Mouse (Mus musculus) heart, adult 2 months (tissue): ENCODE measurements around the gene Capn8. TPM values are rescaled to one million over a fixed set of nuclear protein-coding genes. Genes with fewer than 3 reads are reported as not detected.

Experiments
- DNase-seq, 2 experiments: peaks; one replicate each; pipeline ENCODE4 v3.0.0; 2021
- H3K27ac ChIP-seq: fragments of 200-600 bp; 2 replicates; pipeline ENCODE4 v1.8.1; 2022
- H3K27me3 ChIP-seq: fragments of 200-500 bp; 2 replicates; pipeline ENCODE4 v1.6.1; 2012; ENCODE audit warnings: mild to moderate bottlenecking, low read length, inconsistent platforms, mixed read lengths; ENCODE audit not compliant: control insufficient read depth, insufficient read depth
- H3K36me3 ChIP-seq: fragments of 200-500 bp; 2 replicates; pipeline ENCODE4 v1.6.1; 2012; ENCODE audit warnings: low read length, inconsistent platforms; ENCODE audit not compliant: control insufficient read depth, insufficient read depth
- H3K4me1 ChIP-seq: fragments of 200-500 bp; 2 replicates; pipeline ENCODE4 v1.6.1; 2011; ENCODE audit warnings: low read length; ENCODE audit not compliant: control insufficient read depth, insufficient read depth
- H3K4me3 ChIP-seq: fragments of 200-600 bp; 2 replicates; pipeline ENCODE4 v1.8.1; 2022
- H3K79me2 ChIP-seq: fragments of 200-500 bp; replicated peaks from 2 replicates; pipeline ENCODE4 v1.6.1; 2012; ENCODE audit warnings: mild to moderate bottlenecking, inconsistent platforms, low read length, moderate library complexity, mixed read lengths; ENCODE audit not compliant: control insufficient read depth, insufficient read depth
- H3K9ac ChIP-seq: fragments of 200-500 bp; 2 replicates; pipeline ENCODE4 v1.6.1; 2012; ENCODE audit warnings: low read depth, mild to moderate bottlenecking, control low read depth, inconsistent platforms, low read length, mixed read lengths
- CTCF ChIP-seq: fragments of 200-600 bp; IDR thresholded peaks from 2 replicates; pipeline ENCODE4 v1.8.1; 2022; ENCODE audit warnings: antibody characterized with exemption, mild to moderate bottlenecking, moderate library complexity
- EP300 ChIP-seq: fragments of 200-500 bp; IDR thresholded peaks from 2 replicates; pipeline ENCODE4 v1.6.1; 2011; ENCODE audit warnings: low read depth, low read length, control low read depth; ENCODE audit not compliant: insufficient read depth
- POLR2A ChIP-seq: fragments of 200-500 bp; IDR thresholded peaks from 2 replicates; pipeline ENCODE4 v1.6.1; 2011; ENCODE audit warnings: mild to moderate bottlenecking, low read depth, low read length, control low read depth; ENCODE audit not compliant: insufficient read depth
- WGBS: fragments of 180-500 bp; shearing (Covaris S2); methylation state at CpG from one replicate; pipeline ENCODE4 v1.1.7; 2018; 5-methylcytosine and 5-hydroxymethylcytosine counted together
- intact Hi-C: fragments of 180-260 bp; cut with DNase I; formaldehyde crosslinking; loops from one replicate; pipeline ENCODE4 v1.15.1; 2025
- polyA plus RNA-seq: library from polyadenylated mRNA; depleted of rRNA; stranded (reverse); fragments of >200 nt; gene quantifications from 2 replicates; pipeline ENCODE4 v1.2.3, GENCODE M21; 2012
- total RNA-seq, 2 experiments: library from RNA; stranded (reverse); gene quantifications; 2 replicates each; pipeline ENCODE4 v1.2.3; 2021

Gene Capn8
- total and polyA plus RNA-seq, 3 experiments, result not detected

DNA sequence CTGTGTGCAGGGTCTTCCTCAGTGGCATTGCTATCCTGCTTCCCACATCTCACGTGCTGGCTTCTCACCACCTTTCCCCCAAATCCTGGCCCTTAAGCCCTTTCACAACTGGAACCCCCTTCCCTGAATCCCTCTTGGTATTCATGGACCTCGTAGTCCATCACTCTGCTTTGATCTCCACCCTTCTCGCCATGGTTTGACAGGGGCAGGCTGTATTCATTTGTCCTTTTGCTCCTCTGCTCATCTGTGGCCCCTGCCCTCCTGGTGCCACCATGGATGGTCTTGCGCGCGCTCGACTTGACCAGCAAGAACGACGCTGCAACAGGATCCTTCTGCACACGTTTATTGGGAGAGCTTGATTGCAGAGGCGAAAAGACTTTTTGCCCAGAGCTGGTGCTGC is 5.3 kb upstream of the Capn8 start:
- WGBS, result 87% methylated on average over 11 of the region's 11 CpGs
- no peak overlapping the region for H3K9ac ChIP-seq
- no peak overlapping the region for H3K27ac ChIP-seq
- H3K27me3 ChIP-seq, result no peaks in the 10 kb centered on the region
- intact Hi-C loops, result loop anchor here (5.0 to 10.0 kb wide), 2 partner anchors 678 to 715 kb away; no protein-coding TSS in a partner anchor
- DNase-seq, result no peak
- no peaks in the 10 kb centered on the region for H3K79me2 ChIP-seq
- no peaks in the 10 kb centered on the region for H3K4me1 ChIP-seq
- H3K4me3 ChIP-seq, result no peak overlapping the region
- TF ChIP-seq CTCF (no peak), EP300 (no peak), POLR2A (no peak)
- H3K36me3 ChIP-seq, result no peaks in the 10 kb centered on the region

DNA sequence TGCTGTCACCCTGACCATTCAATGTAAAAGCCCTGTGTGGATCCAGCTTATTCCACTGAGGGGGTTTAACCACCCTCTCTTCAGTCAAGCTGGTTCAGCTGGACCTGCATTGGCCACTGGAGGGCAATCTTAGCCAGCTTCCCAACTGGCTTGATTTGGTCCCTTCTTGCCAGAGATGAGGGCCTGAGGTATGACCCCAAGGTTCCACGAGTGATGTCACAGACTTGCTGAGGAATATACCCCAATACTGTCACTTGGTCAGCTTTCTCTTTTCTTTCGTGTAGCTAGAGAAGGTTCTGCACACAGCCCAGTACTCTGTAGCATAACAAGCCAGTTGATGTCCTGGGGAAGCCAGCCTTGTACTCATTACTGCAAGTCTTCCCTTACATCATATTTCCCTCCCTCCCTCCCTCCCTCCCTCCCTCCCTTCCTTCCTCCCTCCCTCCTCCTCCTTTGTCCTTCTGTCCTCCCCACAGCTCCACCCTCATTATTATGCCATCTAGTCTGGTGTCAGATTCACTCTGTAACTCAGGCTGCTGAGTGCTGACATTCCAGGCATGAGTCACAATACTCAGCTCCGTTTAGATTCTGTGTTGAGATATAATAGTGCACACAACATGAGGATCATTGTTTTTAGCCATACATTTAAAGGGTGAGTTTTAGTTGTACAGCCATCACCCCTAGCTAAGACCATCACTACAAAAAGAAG is 4.3 kb upstream of the Capn8 start:
- H3K9ac ChIP-seq, result no peak overlapping the region
- no peaks in the 10 kb centered on the region for H3K79me2 ChIP-seq
- no peaks in the 10 kb centered on the region for H3K4me1 ChIP-seq
- TF ChIP-seq POLR2A (no peak), CTCF (peak; percentile 80), EP300 (peak; percentile 47; the same call in 1 of the 2 replicates)
- H3K27ac ChIP-seq, result no peak overlapping the region
- DNase-seq, result peak; percentile 26 to 44
- WGBS, result 12% methylated on average over 3 of the region's 3 CpGs
- H3K4me3 ChIP-seq, result no peak overlapping the region
- intact Hi-C loops, result loop anchor here (2.0 to 5.0 kb wide), 2 partner anchors 97 to 334 kb away; no protein-coding TSS in a partner anchor
- H3K27me3 ChIP-seq, result no peaks in the 10 kb centered on the region
- no peaks in the 10 kb centered on the region for H3K36me3 ChIP-seq

DNA sequence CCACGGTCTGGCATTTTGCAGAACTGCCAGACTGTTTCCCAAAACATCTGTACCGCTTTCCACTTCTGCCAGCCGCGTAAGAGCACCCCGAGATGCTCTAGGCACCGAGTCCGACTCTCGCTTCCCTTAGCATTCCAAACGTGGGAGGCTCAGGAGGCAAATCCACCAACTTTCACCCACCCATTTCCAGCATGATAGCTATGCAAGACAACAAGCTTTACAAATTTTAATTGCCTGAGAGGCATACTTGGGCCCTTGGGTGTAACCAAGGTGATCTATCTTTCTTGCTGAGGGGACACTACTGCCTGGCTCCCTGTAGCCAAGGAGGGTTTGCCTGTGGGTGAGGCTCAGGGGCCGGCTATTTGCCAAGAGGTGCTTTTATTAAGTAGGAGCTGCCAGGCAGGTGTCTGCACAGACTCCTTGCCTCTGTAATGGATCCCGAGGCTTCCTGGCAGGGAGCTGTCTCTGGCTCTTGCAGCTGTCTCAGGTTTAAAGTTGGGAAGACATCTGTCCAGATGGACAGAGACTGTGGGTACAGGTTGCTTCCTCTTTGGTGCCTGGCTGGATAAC is 2.8 kb upstream of the Capn8 start:
- H3K27ac ChIP-seq, result no peak overlapping the region
- no peak overlapping the region for H3K9ac ChIP-seq
- H3K27me3 ChIP-seq, result no peaks in the 10 kb centered on the region
- WGBS, result 86% methylated on average over 11 of the region's 11 CpGs
- TF ChIP-seq EP300 (no peak), CTCF (no peak), POLR2A (no peak)
- intact Hi-C loops, result loop anchor here (2.0 to 5.0 kb wide), 2 partner anchors 95 to 333 kb away; no protein-coding TSS in a partner anchor
- H3K36me3 ChIP-seq, result no peaks in the 10 kb centered on the region
- DNase-seq, result no peak
- H3K4me3 ChIP-seq, result no peak overlapping the region
- H3K4me1 ChIP-seq, result no peaks in the 10 kb centered on the region
- H3K79me2 ChIP-seq, result no peaks in the 10 kb centered on the region

DNA sequence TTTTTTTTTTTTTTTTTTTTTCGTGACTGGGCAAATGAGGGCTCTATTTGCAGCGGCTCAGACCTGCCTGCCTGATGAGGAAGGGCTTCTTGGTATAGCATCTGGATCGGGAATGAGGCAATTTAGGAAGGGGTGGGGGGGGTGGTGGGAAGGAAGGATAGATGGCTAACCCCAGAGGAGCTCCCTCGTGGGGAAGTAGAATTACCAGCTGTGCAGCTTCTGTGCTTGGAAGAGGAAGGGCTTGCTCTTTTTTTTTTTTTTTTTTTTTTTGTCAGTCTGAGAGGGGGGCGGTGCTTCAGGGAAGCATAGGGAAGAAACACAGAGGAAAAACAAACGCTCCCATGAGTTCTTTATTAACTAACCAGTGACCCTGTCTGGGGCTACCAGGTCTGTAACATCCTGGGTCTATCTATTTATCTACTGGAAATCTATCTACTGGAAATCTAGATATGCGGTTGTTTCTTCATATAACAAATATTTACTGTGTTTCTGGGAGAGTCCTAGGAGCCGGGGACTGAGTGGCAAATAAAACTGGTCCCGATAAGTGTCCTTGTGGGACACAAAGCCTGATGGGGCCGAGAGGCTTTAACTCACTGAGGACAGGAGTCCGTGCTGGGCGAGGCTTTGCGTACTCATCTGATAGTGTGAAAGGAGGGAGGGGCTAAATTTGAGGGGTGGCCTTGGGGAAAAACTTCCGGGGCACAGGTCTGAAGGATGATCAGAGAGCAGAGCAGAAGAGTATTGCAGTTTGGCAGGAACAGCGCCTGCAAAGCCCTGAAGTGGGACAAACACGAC is 2.0 kb upstream of the Capn8 start:
- no peaks in the 10 kb centered on the region for H3K79me2 ChIP-seq
- no peak overlapping the region for H3K4me3 ChIP-seq
- TF ChIP-seq CTCF (no peak), POLR2A (no peak), EP300 (no peak)
- DNase-seq, result no peak
- no peaks in the 10 kb centered on the region for H3K27me3 ChIP-seq
- 43% methylated on average over 16 of the region's 16 CpGs for WGBS
- H3K4me1 ChIP-seq, result no peaks in the 10 kb centered on the region
- intact Hi-C loops, result loop anchor here (5.0 kb wide), 1 partner anchor 95 kb away; no protein-coding TSS in a partner anchor
- H3K9ac ChIP-seq, result no peak overlapping the region
- no peak overlapping the region for H3K27ac ChIP-seq
- no peaks in the 10 kb centered on the region for H3K36me3 ChIP-seq

GRCm38 (mm10) chr1:182565351-182565835 is 586 bp downstream of the Capn8 start:
- no peak overlapping the region for H3K4me3 ChIP-seq
- WGBS, result 79% methylated on average over 6 of the region's 6 CpGs

More at GRCm38 (mm10) chr1:182565351-182565835, 586 bp downstream of the Capn8 start:
- H3K9ac ChIP-seq, result no peak overlapping the region
- no peak overlapping the region for H3K27ac ChIP-seq
- H3K4me1 ChIP-seq, result no peaks in the 10 kb centered on the region
- H3K79me2 ChIP-seq, result no peaks in the 10 kb centered on the region
- TF ChIP-seq EP300, result no peak
- TF ChIP-seq CTCF, result no peak
- no peak for TF ChIP-seq POLR2A
- DNase-seq, result no peak
- no peaks in the 10 kb centered on the region for H3K36me3 ChIP-seq
- intact Hi-C loops, result no loop called here
- no peaks in the 10 kb centered on the region for H3K27me3 ChIP-seq
